Mouse (Mus musculus): ENCODE measurements at regions not wholly inside any gene's neighbourhood (a gene's known extent, or its start where the extent isn't known, plus 50 kb on each side); places are given as distances from the start of the nearest gene placed in this dataset.

- DNase-seq, result no peak
These were observed 56.4 kb downstream of the Cd24a start for GRCm38 (mm10) chr10:43634371-43635080.

GRCm38 (mm10) chr10:43641169-43641945 is 63.3 kb downstream of the Cd24a start:
- no peak for DNase-seq

DNA sequence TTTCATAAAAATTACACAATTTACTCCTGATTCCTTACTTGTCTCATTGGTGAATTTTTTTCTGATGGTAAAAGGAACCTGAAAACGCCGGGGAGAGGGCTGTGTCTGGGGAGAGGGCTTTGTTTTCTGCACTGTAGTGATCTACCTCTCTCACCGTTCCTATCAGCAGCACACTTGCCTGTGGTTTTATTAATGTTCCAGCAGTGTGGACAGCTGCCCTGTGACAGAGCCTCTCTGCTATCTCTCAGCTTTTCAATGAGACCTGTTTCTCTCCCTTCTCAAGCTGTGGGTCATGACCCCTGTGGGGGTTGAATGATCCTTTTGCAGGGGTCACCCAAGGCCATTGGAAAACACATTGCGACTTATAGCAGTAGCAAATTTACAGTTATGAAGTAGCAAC is 68.2 kb downstream of the Cd24a start:
- DNase-seq, result no peak

DNA sequence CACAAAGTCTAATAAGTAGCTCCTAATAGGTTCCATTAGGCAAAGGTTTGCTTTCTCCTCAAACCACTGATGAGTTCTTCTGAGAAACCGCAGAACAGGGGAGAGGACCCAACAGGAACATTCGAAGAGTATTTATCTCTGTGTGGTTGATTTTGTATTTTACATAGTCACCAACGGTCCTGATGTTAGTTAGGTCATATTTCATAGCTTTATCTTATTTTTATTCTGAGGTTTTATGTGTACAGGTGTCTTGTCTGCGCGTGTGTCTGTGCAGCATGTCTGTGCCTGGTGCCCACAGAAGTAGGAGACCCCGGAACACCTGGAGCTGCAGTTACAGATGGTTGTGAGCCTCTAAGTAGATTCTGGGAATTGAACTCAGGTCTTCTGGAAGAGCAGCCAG is 68.9 kb downstream of the Cd24a start:
- no peak for DNase-seq

GRCm38 (mm10) chr10:43648186-43648585 is 70.1 kb downstream of the Cd24a start:
- no peak for DNase-seq

- no peak for DNase-seq
These were observed 70.8 kb downstream of the Cd24a start for GRCm38 (mm10) chr10:43648815-43649447.

- no peak for DNase-seq
These were observed 72.4 kb downstream of the Cd24a start for GRCm38 (mm10) chr10:43650449-43650848.

- DNase-seq, result no peak
These were observed 73.4 kb downstream of the Cd24a start for GRCm38 (mm10) chr10:43651505-43651904.

DNA sequence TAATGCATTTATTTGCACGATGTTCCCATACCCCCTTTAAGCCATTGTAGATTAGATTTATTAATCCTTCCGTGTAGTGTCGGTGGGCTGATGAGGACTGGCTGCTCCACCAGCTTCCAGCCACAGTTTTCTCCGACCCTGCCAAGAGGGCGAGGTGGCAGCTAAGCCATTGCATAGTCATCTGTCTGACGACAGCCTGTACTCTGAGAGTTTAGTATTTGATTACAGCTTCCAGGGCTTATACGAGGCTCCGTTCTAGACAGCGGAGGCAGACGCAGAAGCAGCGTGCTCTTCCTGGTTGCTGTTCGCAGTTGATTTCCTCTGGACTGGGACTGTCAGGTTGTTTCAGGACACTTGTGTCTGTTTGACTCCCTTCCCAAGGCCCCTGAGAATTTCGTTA is 73.8 kb downstream of the Cd24a start:
- DNase-seq, result no peak

DNA sequence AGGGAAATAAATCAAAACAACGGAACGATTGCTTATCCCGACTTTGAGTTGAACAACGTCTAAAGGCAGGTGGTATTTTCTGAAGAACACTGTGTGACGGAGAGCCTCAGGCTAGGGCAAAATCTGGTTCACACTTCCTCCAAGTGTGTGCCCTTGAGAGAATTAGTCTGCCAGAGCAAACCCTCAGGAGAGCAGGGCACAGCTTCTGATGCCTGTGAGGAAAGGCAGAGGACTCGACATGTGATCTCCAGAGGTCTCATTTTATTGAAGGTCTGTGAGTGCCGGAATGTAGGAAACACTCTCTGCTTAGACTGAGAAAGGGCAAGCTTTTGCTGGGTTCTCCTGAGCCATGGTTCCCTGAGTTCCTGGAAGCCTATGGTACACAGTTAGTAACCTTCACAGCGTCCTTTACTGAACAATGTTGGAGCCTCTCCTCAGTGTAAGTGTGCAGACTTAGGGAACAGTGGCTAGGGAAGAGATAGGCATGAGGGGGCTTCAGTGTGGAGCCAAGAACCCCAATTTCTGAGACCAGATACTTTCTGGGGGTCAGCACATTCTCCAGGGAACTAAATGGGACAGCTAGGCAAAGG is 77.1 kb downstream of the Cd24a start:
- DNase-seq, result no peak

GRCm38 (mm10) chr10:43655680-43656079 is 77.6 kb downstream of the Cd24a start:
- DNase-seq, result no peak

DNA sequence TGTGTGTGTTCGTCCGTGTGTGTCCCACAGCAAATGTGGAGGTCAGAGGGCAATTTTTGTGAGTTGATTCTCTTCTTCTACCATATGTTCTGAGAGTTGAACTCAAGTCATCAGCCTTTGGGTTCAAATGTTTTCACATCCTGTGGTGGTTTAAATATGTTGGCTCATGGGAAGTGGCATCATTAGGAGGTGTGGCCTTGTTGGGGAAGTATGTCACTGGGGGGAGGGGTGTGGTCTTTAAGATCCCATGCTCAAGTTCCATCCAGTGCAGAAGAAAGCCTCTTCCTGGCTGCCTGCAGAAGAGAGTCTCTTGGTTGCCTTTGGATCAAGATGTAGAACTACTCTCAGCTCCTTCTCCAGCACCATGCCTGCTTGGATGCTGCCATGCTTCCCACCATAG is 78.1 kb downstream of the Cd24a start:
- DNase-seq, result no peak

GRCm38 (mm10) chr10:43657501-43658225 is 79.6 kb downstream of the Cd24a start:
- DNase-seq, result no peak

GRCm38 (mm10) chr10:43658226-43658593 is 80.1 kb downstream of the Cd24a start:
- DNase-seq, result no peak

- DNase-seq, result no peak
These were observed 86.8 kb downstream of the Cd24a start for GRCm38 (mm10) chr10:43664844-43665243.

GRCm38 (mm10) chr10:43666262-43667085 is 88.4 kb downstream of the Cd24a start:
- no peak for DNase-seq

- DNase-seq, result no peak
These were observed 89.1 kb downstream of the Cd24a start for GRCm38 (mm10) chr10:43667086-43667690.

GRCm38 (mm10) chr10:43667732-43668247 is 89.7 kb downstream of the Cd24a start:
- no peak for DNase-seq

- no peak for DNase-seq
These were observed 91.4 kb downstream of the Cd24a start for GRCm38 (mm10) chr10:43669471-43669870.

DNA sequence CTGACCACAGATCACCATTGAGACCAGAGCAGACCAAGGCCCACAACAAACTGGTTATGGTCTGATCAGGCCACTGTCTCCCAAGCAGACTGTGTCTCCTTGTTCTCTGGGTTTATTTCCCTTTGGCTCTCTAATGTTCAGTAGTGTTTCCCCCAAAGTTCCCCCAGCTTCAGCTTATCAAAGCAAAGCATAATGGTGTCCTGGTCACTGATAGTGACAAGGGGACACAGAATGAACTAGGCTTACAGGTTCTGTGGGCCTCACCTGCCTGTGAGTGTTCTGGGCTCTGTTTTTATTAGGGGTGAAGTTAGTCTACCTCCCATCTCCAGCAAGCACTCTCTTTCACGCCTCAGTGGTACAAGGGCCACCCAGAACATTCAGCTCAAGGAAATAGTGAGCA is 92.7 kb downstream of the Cd24a start:
- DNase-seq, result no peak

DNA sequence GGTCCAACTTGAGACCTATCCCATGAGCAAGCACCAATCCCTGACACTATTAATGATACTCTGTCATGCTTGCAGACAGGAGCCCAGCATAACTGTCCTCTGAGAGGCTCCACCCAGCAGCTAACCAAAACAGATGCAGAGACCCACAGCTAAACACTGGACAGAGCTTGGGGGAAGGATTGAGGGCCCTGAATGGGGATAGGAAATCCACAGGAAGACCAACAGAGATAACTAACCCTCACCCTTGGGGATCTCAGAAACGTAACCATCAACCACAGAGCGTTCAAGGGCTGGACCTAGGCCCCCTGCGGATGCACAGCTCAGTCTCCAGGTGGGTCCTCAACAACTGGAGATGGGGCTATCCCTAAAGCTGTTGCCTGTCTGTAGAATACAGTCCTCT is 93.7 kb downstream of the Cd24a start:
- DNase-seq, result no peak

Data from cerebellum, postnatal 25 days (tissue).